Mouse (Mus musculus) hindbrain, embryonic 10.5 days (tissue): ENCODE results near the gene Ccdc177. TPM values are rescaled to one million over a fixed set of nuclear protein-coding genes. Genes with fewer than 3 reads are reported as not detected.
A peak's percentile ranks its signal among the peaks of the same experiment; 100 is the strongest.

Experiments used
- DNase-seq: peaks from one replicate; pipeline ENCODE4 v3.0.0-alpha.2; 2017; ENCODE audit warnings: low spot score
- H3K27ac ChIP-seq: fragments of 300-500 bp; sonication (generic); 2 replicates; pipeline ENCODE4 v1.5.1; 2016; ENCODE audit warnings: mild to moderate bottlenecking, moderate library complexity
- H3K27me3 ChIP-seq: fragments of 300-500 bp; sonication (generic); 2 replicates; pipeline ENCODE4 v1.6.1; 2016; ENCODE audit warnings: mild to moderate bottlenecking; ENCODE audit not compliant: poor library complexity, insufficient read depth, severe bottlenecking
- H3K36me3 ChIP-seq: fragments of 300-500 bp; sonication (generic); 2 replicates; pipeline ENCODE4 v1.6.1; 2016; ENCODE audit warnings: mild to moderate bottlenecking, moderate library complexity
- H3K4me1 ChIP-seq: fragments of 300-500 bp; sonication (generic); replicated peaks from 2 replicates; pipeline ENCODE4 v1.6.1; 2016; ENCODE audit warnings: mild to moderate bottlenecking
- H3K4me3 ChIP-seq: fragments of 300-500 bp; sonication (generic); 2 replicates; pipeline ENCODE4 v1.5.1; 2016; ENCODE audit warnings: mild to moderate bottlenecking, moderate library complexity
- H3K9me3 ChIP-seq: fragments of 300-500 bp; sonication (generic); 2 replicates; pipeline ENCODE4 v1.6.1; 2016; ENCODE audit warnings: mild to moderate bottlenecking, moderate library complexity
- WGBS: fragments of 180-500 bp; shearing (Covaris S2); methylation state at CpG from one replicate; pipeline ENCODE4 v1.1.7; 2016; 5-methylcytosine and 5-hydroxymethylcytosine counted together
- polyA plus RNA-seq: library from polyadenylated mRNA; unstranded; fragments of >200 nt; fragmentation: Nextera tagmentation; extraction: Ambion mirVana; gene quantifications from 2 replicates; pipeline ENCODE4 v1.2.1, GENCODE M21; 2016

Ccdc177 gene
- 1.5 and 2.4 TPM in 2 replicates for polyA plus RNA-seq

DNA sequence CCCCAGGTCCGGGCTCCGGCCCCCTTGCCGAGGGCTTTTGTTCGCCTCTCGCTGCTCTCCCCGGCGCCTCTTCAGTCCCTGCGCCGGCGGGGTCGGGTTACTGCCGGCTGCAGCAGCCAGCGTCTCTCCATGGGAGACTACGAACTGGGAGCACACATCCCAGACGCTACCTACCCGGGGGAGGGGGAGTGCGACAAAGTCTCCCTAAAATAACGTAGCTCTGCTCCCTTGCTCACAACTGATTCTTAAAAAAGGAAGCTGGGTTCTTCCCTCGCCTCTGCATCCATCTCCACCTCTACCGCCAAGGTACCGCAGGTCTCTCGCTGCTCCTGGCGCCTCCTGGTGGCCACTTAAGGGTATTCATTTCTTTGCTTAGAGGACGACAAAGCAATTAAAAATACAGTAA is at the start of gene Ccdc177:
Gene Ccdc177, minus strand, starts transcription at position 292 of the 406 bp plus-strand sequence.
- Histone ChIP-seq H3K9me3 (peaks cover 37% of the 10 kb centered on the region), H3K4me1 (peaks cover 39% of the 10 kb centered on the region), H3K27me3 (peaks cover 50% of the 10 kb centered on the region), H3K36me3 (peaks cover 38% of the 10 kb centered on the region), H3K4me3 (peak within 1 kb of the TSS; percentile 69), H3K27ac (peak within 1 kb of the TSS; percentile 98)
- DNase-seq = peak; percentile 86
- under 1% methylated on average over 24 of the region's 24 CpGs for WGBS

- 84% methylated on average over 2 of the region's 2 CpGs for WGBS
- Histone ChIP-seq H3K4me1 (peaks cover 42% of the 10 kb centered on the region), H3K36me3 (no peaks in the 10 kb centered on the region), H3K27me3 (no peaks in the 10 kb centered on the region), H3K4me3 (no peak overlapping the region), H3K27ac (no peak overlapping the region), H3K9me3 (no peaks in the 10 kb centered on the region)
- DNase-seq = no peak
These were observed 49.5 kb upstream of the Ccdc177 start for GRCm38 (mm10) chr12:80810005-80810404.

- Histone ChIP-seq H3K27me3 (no peaks in the 10 kb centered on the region), H3K4me3 (no peak overlapping the region), H3K4me1 (peaks cover 40% of the 10 kb centered on the region), H3K36me3 (no peaks in the 10 kb centered on the region), H3K9me3 (no peaks in the 10 kb centered on the region), H3K27ac (no peak overlapping the region; the same call in 1 of the 2 replicates)
- 26% methylated on average over 2 of the region's 2 CpGs for WGBS
- no peak for DNase-seq
These were observed 47.1 kb upstream of the Ccdc177 start for GRCm38 (mm10) chr12:80807451-80808085.

- DNase-seq = no peak
- Histone ChIP-seq H3K36me3 (no peaks in the 10 kb centered on the region), H3K4me1 (peaks cover 27% of the 10 kb centered on the region), H3K27ac (no peak overlapping the region), H3K27me3 (no peaks in the 10 kb centered on the region), H3K9me3 (no peaks in the 10 kb centered on the region), H3K4me3 (no peak overlapping the region)
- WGBS = 94% methylated on average over 6 of the region's 6 CpGs
These were observed 44.5 kb upstream of the Ccdc177 start for GRCm38 (mm10) chr12:80804861-80805428.

DNA sequence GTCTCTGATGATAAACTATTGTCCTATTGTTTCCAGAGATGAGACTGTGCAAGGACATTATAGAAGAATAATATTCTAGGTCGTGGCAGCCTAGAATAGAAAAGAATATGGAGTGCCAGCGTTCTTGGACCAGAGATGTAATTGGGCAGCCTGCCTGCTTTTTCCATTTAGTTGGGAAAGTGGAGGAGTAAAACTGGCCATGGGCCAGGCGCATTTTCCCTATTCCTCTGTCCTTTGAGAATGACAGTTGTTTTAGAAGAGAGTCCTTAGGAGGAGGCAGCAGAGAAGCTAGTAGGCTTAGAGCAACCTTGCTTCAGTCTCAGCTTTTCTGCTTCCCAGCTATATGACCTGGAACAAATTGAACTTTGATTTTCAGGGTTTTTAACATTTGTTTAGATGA is 43.4 kb upstream of the Ccdc177 start:
- no peak overlapping the region for H3K27ac ChIP-seq
- no peak overlapping the region for H3K4me3 ChIP-seq
- no peak for DNase-seq
- peaks cover 24% of the 10 kb centered on the region for H3K4me1 ChIP-seq
- no peaks in the 10 kb centered on the region for H3K36me3 ChIP-seq
- WGBS = 77% methylated on average over 3 of the region's 3 CpGs
- H3K9me3 ChIP-seq = no peaks in the 10 kb centered on the region
- no peaks in the 10 kb centered on the region for H3K27me3 ChIP-seq

DNA sequence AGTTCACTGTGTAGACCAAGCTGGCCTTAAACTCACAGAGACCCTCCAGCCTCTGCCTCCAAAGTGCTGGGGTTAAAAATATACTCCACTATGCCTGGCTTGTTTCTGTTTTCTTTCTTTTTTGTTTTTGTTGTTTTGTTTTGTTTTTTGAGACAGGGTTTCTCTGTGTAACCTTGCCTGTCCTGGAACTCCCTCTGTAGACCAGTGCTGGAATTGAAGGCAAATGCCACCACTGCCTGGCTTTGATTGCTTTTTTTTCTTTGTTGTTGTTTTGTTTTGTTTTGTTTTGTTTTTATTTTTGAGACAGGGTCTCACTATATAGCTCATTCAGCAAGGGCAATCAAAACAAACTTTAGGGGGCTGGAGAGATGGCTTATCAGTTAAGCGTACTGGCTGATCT is 41.0 kb upstream of the Ccdc177 start:
- H3K4me1 ChIP-seq = peaks cover 6% of the 10 kb centered on the region; the same call in 1 of the 2 replicates
- no peaks in the 10 kb centered on the region for H3K36me3 ChIP-seq
- H3K9me3 ChIP-seq = no peaks in the 10 kb centered on the region
- H3K27me3 ChIP-seq = no peaks in the 10 kb centered on the region
- WGBS = 97% methylated on average over 1 of the region's 1 CpGs
- H3K4me3 ChIP-seq = no peak overlapping the region
- H3K27ac ChIP-seq = no peak overlapping the region
- DNase-seq = no peak

DNA sequence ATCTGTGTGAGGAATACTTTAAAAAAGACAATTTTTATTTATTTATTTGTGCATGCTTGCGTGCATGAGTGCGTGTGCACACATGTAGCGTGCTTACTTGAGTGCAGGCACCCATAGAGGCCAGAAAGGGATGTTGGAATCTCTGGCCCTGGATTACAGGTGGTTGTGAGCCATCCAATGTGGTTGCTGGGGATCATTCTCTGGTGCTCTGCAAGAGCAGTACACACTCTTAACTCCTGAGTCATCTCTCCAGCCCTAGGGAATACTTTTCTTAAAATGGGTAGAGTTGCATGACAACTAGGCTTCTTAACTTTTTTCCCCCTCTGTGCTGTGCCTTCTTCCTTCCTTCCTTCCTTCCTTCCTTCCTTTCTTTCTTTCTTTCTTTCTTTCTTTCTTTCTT is 39.7 kb upstream of the Ccdc177 start:
- no peaks in the 10 kb centered on the region for H3K9me3 ChIP-seq
- H3K4me3 ChIP-seq = no peak overlapping the region
- no peaks in the 10 kb centered on the region for H3K36me3 ChIP-seq
- H3K27me3 ChIP-seq = no peaks in the 10 kb centered on the region
- 96% methylated on average over 3 of the region's 3 CpGs for WGBS
- no peak overlapping the region for H3K27ac ChIP-seq
- DNase-seq = no peak
- peaks cover 10% of the 10 kb centered on the region for H3K4me1 ChIP-seq

GRCm38 (mm10) chr12:80798271-80798670 is 37.8 kb upstream of the Ccdc177 start:
- Histone ChIP-seq H3K4me1 (peaks cover 12% of the 10 kb centered on the region), H3K27ac (no peak overlapping the region), H3K36me3 (peaks cover 7% of the 10 kb centered on the region; the same call in 1 of the 2 replicates), H3K9me3 (no peaks in the 10 kb centered on the region), H3K4me3 (no peak overlapping the region), H3K27me3 (no peaks in the 10 kb centered on the region)
- no peak for DNase-seq

DNA sequence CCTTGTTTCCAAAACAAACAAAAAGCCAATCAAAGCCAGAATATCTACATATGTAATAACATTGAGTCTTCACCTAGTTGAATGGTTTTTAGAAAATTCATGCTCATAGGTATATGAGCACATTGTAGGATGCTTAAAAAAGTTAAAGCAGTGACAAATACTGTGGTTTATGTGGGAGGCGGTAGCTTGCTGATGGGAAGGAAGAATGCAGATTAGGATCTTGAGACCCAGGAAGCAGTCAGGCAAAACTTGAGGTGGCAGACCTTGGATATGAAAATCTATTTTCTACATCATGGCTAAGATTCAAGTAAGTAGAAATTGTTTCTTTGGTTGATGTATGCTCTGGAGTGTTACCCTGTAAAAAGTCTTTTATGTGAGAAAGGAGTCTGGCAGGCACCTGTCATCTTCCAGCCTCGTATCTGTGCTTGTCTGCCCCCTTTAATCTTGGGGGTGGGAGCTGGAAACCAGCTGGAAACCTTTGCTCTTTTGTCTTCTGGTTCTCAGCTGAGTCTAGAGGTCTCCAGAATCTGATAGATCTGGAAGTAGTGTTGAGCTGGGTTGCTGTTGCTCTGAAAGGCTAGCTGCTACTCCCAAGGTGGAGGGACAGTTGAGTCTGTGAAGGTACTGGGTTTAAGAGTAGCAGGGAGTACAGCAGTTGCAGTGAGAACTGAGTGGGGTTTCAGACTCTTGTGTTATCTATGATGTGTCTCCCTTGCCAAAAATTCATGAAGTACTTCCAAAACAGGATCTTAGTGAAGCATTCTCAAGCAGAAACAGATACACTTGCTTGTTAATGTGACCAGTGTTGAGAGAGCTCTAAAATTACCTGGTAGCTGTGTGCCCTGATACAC is 34.7 kb upstream of the Ccdc177 start:
- H3K9me3 ChIP-seq = no peaks in the 10 kb centered on the region
- peaks cover 7% of the 10 kb centered on the region; the same call in 1 of the 2 replicates for H3K36me3 ChIP-seq
- no peaks in the 10 kb centered on the region for H3K27me3 ChIP-seq
- H3K4me3 ChIP-seq = no peak overlapping the region
- no peak overlapping the region for H3K27ac ChIP-seq
- peaks cover 33% of the 10 kb centered on the region for H3K4me1 ChIP-seq
- DNase-seq = no peak
- 70% methylated on average over 2 of the region's 2 CpGs for WGBS

DNA sequence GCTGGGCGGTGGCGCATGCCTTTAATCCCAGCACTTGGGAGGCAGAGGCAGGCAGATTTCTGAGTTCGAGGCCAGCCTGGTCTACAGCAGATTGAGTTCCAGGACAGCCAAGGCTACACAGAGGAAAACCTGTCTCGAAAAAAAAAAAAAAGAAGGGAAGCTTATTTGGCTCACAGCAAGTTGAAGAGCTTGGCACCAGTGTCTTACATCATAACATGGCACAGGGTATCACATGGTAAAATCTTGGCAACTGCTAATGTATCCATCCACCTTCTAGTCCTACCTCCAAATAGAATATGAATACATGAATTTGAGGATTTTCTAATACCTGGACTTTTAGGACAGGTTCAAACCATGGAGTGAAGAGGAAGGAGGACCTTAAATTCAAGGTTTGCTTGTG is 34.0 kb upstream of the Ccdc177 start:
- Histone ChIP-seq H3K4me3 (no peak overlapping the region), H3K4me1 (peaks cover 40% of the 10 kb centered on the region), H3K27ac (no peak overlapping the region), H3K36me3 (peaks cover 7% of the 10 kb centered on the region; the same call in 1 of the 2 replicates), H3K9me3 (no peaks in the 10 kb centered on the region), H3K27me3 (no peaks in the 10 kb centered on the region)
- DNase-seq = no peak
- 90% methylated on average over 4 of the region's 4 CpGs for WGBS

DNA sequence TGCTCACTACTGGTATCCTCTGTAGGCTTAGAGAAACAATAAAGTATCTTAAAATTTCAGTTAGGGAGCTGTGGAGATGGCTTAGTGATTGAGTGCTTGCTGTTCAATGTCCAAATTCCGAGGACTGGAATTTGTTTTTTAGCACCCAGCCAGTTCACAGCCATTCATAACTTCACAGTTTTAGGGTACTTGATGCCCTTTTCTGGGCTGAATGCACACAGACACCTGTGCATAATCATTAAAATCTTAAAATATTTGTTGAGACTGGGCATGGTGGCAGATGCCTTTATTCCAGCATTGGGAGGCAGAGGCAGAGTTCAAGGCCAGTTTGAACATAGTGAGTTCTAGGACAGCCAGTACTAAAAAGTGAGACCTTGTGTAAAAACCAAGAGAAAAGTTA is 33.0 kb upstream of the Ccdc177 start:
- no peak for DNase-seq
- Histone ChIP-seq H3K4me3 (no peak overlapping the region), H3K27me3 (no peaks in the 10 kb centered on the region), H3K36me3 (peaks cover 7% of the 10 kb centered on the region; the same call in 1 of the 2 replicates), H3K9me3 (no peaks in the 10 kb centered on the region), H3K27ac (no peak overlapping the region), H3K4me1 (peaks cover 40% of the 10 kb centered on the region)
- 93% methylated on average over 1 of the region's 1 CpGs for WGBS

- Histone ChIP-seq H3K4me3 (no peak overlapping the region), H3K9me3 (no peaks in the 10 kb centered on the region), H3K27ac (no peak overlapping the region), H3K4me1 (peaks cover 40% of the 10 kb centered on the region), H3K27me3 (no peaks in the 10 kb centered on the region; the same call in 1 of the 2 replicates), H3K36me3 (peaks cover 7% of the 10 kb centered on the region; the same call in 1 of the 2 replicates)
- WGBS = 83% methylated on average over 5 of the region's 5 CpGs
- no peak for DNase-seq
These were observed 32.4 kb upstream of the Ccdc177 start for GRCm38 (mm10) chr12:80792867-80793266.
